Mouse (Mus musculus) midbrain, embryonic 16.5 days (tissue): ENCODE results near the gene Olfr172. TPM values are rescaled to one million over a fixed set of nuclear protein-coding genes. Genes with fewer than 3 reads are reported as not detected.
A peak's percentile ranks its signal among the peaks of the same experiment; 100 is the strongest.

ENCODE experiments used
- ATAC-seq: fragments of 200-750 bp; cut with Nextera tagmentation; 2 replicates; pipeline ENCODE4 v1.8.0; 2017; ENCODE audit warnings: moderate TSS enrichment
- H3K27ac ChIP-seq: fragments of 300-500 bp; sonication (generic); 2 replicates; pipeline ENCODE4 v1.5.1; 2014; ENCODE audit warnings: mild to moderate bottlenecking, low read length, mixed read lengths
- H3K27me3 ChIP-seq: fragments of 300-500 bp; sonication (generic); 2 replicates; pipeline ENCODE4 v1.6.1; 2014; ENCODE audit warnings: low read depth, low read length, mixed read lengths; ENCODE audit not compliant: control insufficient read depth, insufficient read depth
- H3K36me3 ChIP-seq: fragments of 300-500 bp; sonication (generic); 2 replicates; pipeline ENCODE4 v1.6.1; 2014; ENCODE audit warnings: mild to moderate bottlenecking, low read length, moderate library complexity, mixed read lengths; ENCODE audit not compliant: control insufficient read depth, insufficient read depth
- H3K4me1 ChIP-seq: fragments of 300-500 bp; sonication (generic); 2 replicates; pipeline ENCODE4 v1.6.1; 2014; ENCODE audit warnings: mild to moderate bottlenecking, low read length, mixed read lengths; ENCODE audit not compliant: control insufficient read depth, insufficient read depth
- H3K4me2 ChIP-seq: fragments of 300-500 bp; sonication (generic); 2 replicates; pipeline ENCODE4 v1.6.1; 2014; ENCODE audit warnings: mild to moderate bottlenecking, low read length, mixed read lengths
- H3K4me3 ChIP-seq: fragments of 300-500 bp; sonication (generic); 2 replicates; pipeline ENCODE4 v1.5.1; 2014; ENCODE audit warnings: low read depth, mild to moderate bottlenecking, low read length, moderate library complexity, mixed read lengths
- H3K9ac ChIP-seq: fragments of 300-500 bp; sonication (generic); 2 replicates; pipeline ENCODE4 v1.6.1; 2014; ENCODE audit warnings: low read depth, low read length, mixed read lengths
- H3K9me3 ChIP-seq: fragments of 300-500 bp; sonication (generic); replicated peaks from 2 replicates; pipeline ENCODE4 v1.6.1; 2014; ENCODE audit warnings: mild to moderate bottlenecking, low read length, mixed read lengths; ENCODE audit not compliant: control insufficient read depth, poor library complexity, severe bottlenecking
- WGBS: fragments of 180-500 bp; shearing (Covaris S2); extraction: QIAGEN DNeasy Blood & Tissue Kit; methylation state at CpG from one replicate; pipeline ENCODE4 v1.1.7; 2014; 5-methylcytosine and 5-hydroxymethylcytosine counted together
- polyA plus RNA-seq: library from polyadenylated mRNA; unstranded; fragments of >200 nt; fragmentation: Nextera tagmentation; extraction: Ambion mirVana; gene quantifications from 2 replicates; pipeline ENCODE4 v1.2.1, GENCODE M21; 2015

Gene Olfr172
- polyA plus RNA-seq, result not detected in 2 replicates

GRCm38 (mm10) chr16:58763076-58763475 is at the start of gene Olfr172:
Olfr172 (minus strand) TSS chr16:58763176.
- ATAC-seq, result no peak
- 0 out of 2 replicates have a peak, but pooled peaks cover 3% of the 10 kb centered on the region for H3K9me3 ChIP-seq
- no peak within 1 kb of the TSS for H3K4me2 ChIP-seq
- no peaks in the 10 kb centered on the region for H3K4me1 ChIP-seq
- no peak within 1 kb of the TSS for H3K9ac ChIP-seq
- H3K27me3 ChIP-seq, result no peaks in the 10 kb centered on the region
- no peak within 1 kb of the TSS for H3K27ac ChIP-seq
- WGBS, result 81% methylated on average over 1 of the region's 1 CpGs
- no peak within 1 kb of the TSS for H3K4me3 ChIP-seq
- H3K36me3 ChIP-seq, result no peaks in the 10 kb centered on the region

- ATAC-seq, result no peak
- no peak within 1 kb of the TSS for H3K4me2 ChIP-seq
- H3K4me3 ChIP-seq, result no peak within 1 kb of the TSS
- no peaks in the 10 kb centered on the region for H3K4me1 ChIP-seq
- H3K9ac ChIP-seq, result no peak within 1 kb of the TSS
- no peaks in the 10 kb centered on the region for H3K36me3 ChIP-seq
- no peaks in the 10 kb centered on the region for H3K9me3 ChIP-seq
- WGBS, result 78% methylated on average over 2 of the region's 2 CpGs
- no peak within 1 kb of the TSS for H3K27ac ChIP-seq
- H3K27me3 ChIP-seq, result no peaks in the 10 kb centered on the region
These were observed 37.2 kb upstream of the Olfr172 start, which contains the start of gene Olfr173 for GRCm38 (mm10) chr16:58800168-58800567. Olfr173 (minus strand) TSS chr16:58800268.

- H3K4me3 ChIP-seq, result no peak overlapping the region
- no peaks in the 10 kb centered on the region for H3K27me3 ChIP-seq
- H3K27ac ChIP-seq, result no peak overlapping the region
- no peaks in the 10 kb centered on the region for H3K9me3 ChIP-seq
- no peaks in the 10 kb centered on the region for H3K36me3 ChIP-seq
- H3K4me2 ChIP-seq, result no peak overlapping the region
- H3K9ac ChIP-seq, result no peak overlapping the region
- H3K4me1 ChIP-seq, result no peaks in the 10 kb centered on the region
- no peak for ATAC-seq
These were observed 6.8 kb downstream of the Olfr172 start for GRCm38 (mm10) chr16:58756191-58756590.

- no peak overlapping the region for H3K4me2 ChIP-seq
- H3K27me3 ChIP-seq, result no peaks in the 10 kb centered on the region
- H3K27ac ChIP-seq, result no peak overlapping the region
- H3K9ac ChIP-seq, result no peak overlapping the region
- H3K4me1 ChIP-seq, result no peaks in the 10 kb centered on the region
- 31% methylated on average over 1 of the region's 1 CpGs for WGBS
- no peak overlapping the region for H3K4me3 ChIP-seq
- H3K36me3 ChIP-seq, result no peaks in the 10 kb centered on the region
- H3K9me3 ChIP-seq, result no peaks in the 10 kb centered on the region
- no peak for ATAC-seq
These were observed 11.7 kb downstream of the Olfr172 start for GRCm38 (mm10) chr16:58751314-58751713.

GRCm38 (mm10) chr16:58746715-58747114 is 16.3 kb downstream of the Olfr172 start:
- no peak for ATAC-seq
- no peak overlapping the region for H3K4me3 ChIP-seq
- WGBS, result 73% methylated on average over 4 of the region's 4 CpGs

GRCm38 (mm10) chr16:58740751-58741150 is 22.2 kb downstream of the Olfr172 start:
- no peak for ATAC-seq
- Histone ChIP-seq H3K27me3 (no peaks in the 10 kb centered on the region), H3K4me3 (no peak overlapping the region), H3K4me2 (no peak overlapping the region), H3K9me3 (no peaks in the 10 kb centered on the region), H3K27ac (no peak overlapping the region), H3K4me1 (no peaks in the 10 kb centered on the region), H3K9ac (no peak overlapping the region), H3K36me3 (no peaks in the 10 kb centered on the region)
- whole genome bisulfite sequencing, result 94% methylated on average over 5 of the region's 5 CpGs

More at GRCm38 (mm10) chr16:58746715-58747114, 16.3 kb downstream of the Olfr172 start:
- no peaks in the 10 kb centered on the region for H3K27me3 ChIP-seq
- no peaks in the 10 kb centered on the region for H3K36me3 ChIP-seq
- H3K4me2 ChIP-seq, result no peak overlapping the region
- H3K9me3 ChIP-seq, result no peaks in the 10 kb centered on the region
- H3K9ac ChIP-seq, result no peak overlapping the region
- no peaks in the 10 kb centered on the region for H3K4me1 ChIP-seq
- no peak overlapping the region for H3K27ac ChIP-seq

- WGBS, result 95% methylated on average over 1 of the region's 1 CpGs
- Histone ChIP-seq H3K4me1 (no peaks in the 10 kb centered on the region), H3K36me3 (peaks cover 8% of the 10 kb centered on the region; the same call in 1 of the 2 replicates), H3K27me3 (no peaks in the 10 kb centered on the region), H3K4me2 (no peak overlapping the region), H3K9ac (no peak overlapping the region), H3K4me3 (no peak overlapping the region), H3K27ac (no peak overlapping the region), H3K9me3 (no peaks in the 10 kb centered on the region)
- ATAC-seq, result no peak
These were observed 24.2 kb downstream of the Olfr172 start for GRCm38 (mm10) chr16:58738800-58739199.

GRCm38 (mm10) chr16:58738205-58738604 is 24.8 kb downstream of the Olfr172 start:
- Histone ChIP-seq H3K27ac (no peak overlapping the region), H3K9me3 (no peaks in the 10 kb centered on the region), H3K4me1 (no peaks in the 10 kb centered on the region), H3K4me2 (no peak overlapping the region), H3K4me3 (no peak overlapping the region), H3K27me3 (no peaks in the 10 kb centered on the region), H3K36me3 (peaks cover 9% of the 10 kb centered on the region), H3K9ac (no peak overlapping the region)
- WGBS, result 81% methylated on average over 4 of the region's 4 CpGs
- no peak for ATAC-seq

GRCm38 (mm10) chr16:58728176-58728671 is 34.8 kb downstream of the Olfr172 start:
- Histone ChIP-seq H3K9ac (peak overlapping the region; percentile 87), H3K4me1 (peaks cover 7% of the 10 kb centered on the region), H3K27me3 (no peaks in the 10 kb centered on the region), H3K4me2 (peak overlapping the region; percentile 69), H3K27ac (peak overlapping the region; percentile 87), H3K9me3 (no peaks in the 10 kb centered on the region), H3K4me3 (peak overlapping the region; percentile 85), H3K36me3 (peaks cover 24% of the 10 kb centered on the region)
- WGBS, result 0% methylated on average over 22 of the region's 31 CpGs
- peak; percentile 93 for ATAC-seq
